Mouse (Mus musculus): Measurements from ENCODE around the gene Caln1.

DNA sequence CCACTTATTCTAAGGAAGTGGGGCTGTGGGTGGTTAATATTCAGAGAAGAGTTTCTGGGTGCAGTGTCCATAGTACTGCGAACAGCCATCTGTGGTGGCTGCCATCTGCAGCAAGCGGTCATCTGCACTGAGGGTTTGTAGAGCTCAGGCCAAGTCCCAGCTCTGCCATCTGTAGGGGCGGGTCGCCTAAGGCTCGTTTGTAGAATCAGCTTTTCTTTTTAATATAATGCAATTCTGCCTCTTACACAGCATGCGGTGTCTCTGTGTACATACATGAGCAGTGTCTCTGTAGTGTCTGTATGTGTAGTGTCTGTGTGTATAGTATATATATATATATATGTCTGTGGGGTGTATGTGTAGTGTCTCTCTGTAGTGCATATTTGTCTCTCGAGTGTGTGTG, 35.7 kb upstream of the Caln1 start:
- no peak for TF ChIP-seq CTCF (IDR thresholded peaks at IDR 0.05; ENCODE audit: extremely low read depth, insufficient read length, insufficient replicate concordance, low read depth, low read length)
- TF ChIP-seq POLR2A (IDR thresholded peaks at IDR 0.05; ENCODE audit: low read depth, low read length) = no peak
